Mouse (Mus musculus): Measurements from ENCODE around the gene Nebl. TPM values are rescaled to one million over a fixed set of nuclear protein-coding genes. Genes with fewer than 3 reads are reported as not detected.
A peak's percentile ranks its signal among the peaks of the same experiment; 100 is the strongest.

Gene Nebl
- polyA plus RNA-seq, 1 experiment from 2014 or later, result 9.4 TPM

DNA sequence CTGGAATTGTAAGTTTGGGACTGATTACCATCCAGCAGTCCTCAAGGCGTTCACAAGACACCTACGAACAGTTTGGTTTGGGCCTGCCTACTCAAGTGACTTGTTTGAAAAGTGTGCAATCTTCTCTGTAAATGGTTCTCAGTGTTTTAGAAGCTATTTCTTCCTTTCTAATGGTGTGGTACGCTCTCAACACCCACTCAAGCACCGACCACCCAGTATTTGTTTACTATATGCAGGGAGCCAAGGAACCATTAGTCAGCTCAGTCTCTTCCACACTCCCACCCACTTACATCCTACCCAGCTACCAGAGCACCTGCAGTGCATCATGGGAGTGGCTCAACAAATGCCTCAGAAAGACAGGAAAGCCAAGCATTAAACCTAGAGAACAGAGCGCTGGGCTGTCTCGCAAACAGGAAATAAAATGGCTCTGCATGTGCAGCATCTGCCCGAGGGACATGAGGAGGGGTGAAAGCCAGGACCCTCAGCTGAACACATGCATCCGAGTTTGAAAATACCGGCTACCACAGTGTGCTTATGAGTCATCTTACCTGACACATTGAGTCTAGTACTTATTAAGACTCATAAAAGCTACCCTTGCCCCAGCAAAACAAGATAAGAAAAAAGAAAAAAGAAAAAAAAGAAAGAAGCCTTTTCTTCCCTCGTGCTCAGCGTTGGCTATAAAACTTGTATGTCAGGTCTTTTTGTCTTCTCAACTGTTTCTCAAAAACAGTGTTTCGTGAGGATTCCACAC, 199.7 kb downstream of the Nebl start:
- Histone ChIP-seq H3K27me3 (replicated peaks; ENCODE audit: control insufficient read depth, insufficient read depth, low read length) (peaks cover 5% of the 10 kb centered on the region; the same call in 1 of the 2 replicates), H3K4me3 (ENCODE audit: low read depth, low read length) (no peak overlapping the region), H3K27ac (replicated peaks; ENCODE audit: low read depth, low read length) (no peak overlapping the region), H3K9ac (ENCODE audit: low read depth, low read length) (no peak overlapping the region), H3K9me3 (ENCODE audit: control insufficient read depth, low read length) (no peaks in the 10 kb centered on the region), H3K4me1 (ENCODE audit: control insufficient read depth, insufficient read depth, low read length) (no peaks in the 10 kb centered on the region), H3K4me2 (ENCODE audit: low read depth, low read length) (no peak overlapping the region), H3K36me3 (ENCODE audit: control insufficient read depth, insufficient read depth, low read length) (no peaks in the 10 kb centered on the region)
- DNase-seq (ENCODE audit: low spot score) (no peak), ATAC-seq (ENCODE audit: low read depth) (no peak)
- 77% methylated on average over 12 of the region's 12 CpGs for WGBS

DNA sequence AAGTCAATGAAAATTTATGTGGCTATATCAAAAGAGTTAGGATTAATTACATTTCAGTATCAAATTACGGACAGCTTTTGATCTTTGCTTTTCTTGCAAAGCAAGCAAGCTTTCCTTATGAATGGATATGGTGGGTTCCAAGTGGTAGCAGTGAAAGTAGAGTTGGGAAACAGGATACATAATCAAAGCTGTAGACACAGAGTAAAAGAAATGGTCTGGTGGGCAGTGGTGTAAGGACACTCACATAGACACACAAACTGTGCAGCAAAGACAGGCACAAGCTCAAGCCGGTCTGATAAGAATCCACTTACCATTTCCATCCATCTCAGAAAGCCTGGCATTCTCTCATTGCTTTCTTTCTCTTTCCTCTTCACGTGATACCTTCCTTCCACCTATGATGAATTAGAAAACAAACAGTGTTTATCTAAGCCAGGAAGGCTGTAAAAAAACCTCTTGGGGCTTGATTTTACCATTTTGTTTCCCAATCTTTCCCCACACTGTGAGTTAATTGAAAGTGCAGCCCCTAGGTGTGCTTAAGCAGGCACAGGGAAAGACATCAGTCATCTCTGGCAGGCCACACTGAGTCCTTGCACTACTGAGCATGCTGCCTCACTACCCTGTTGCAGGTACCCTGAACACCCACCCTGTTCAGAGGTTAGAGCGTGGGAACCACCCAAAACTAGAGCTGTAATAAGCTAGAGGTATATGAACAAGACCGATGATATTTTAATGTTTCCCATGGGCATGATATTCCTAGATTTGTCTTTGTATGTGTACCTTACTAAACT, 205.3 kb downstream of the Nebl start:
- Histone ChIP-seq H3K9me3 (ENCODE audit: control insufficient read depth, low read length) (no peaks in the 10 kb centered on the region), H3K4me1 (ENCODE audit: control insufficient read depth, insufficient read depth, low read length) (peaks cover 9% of the 10 kb centered on the region; the same call in 1 of the 2 replicates), H3K4me2 (ENCODE audit: low read depth, low read length) (no peak overlapping the region), H3K4me3 (ENCODE audit: low read depth, low read length) (no peak overlapping the region), H3K36me3 (ENCODE audit: control insufficient read depth, insufficient read depth, low read length) (no peaks in the 10 kb centered on the region), H3K9ac (ENCODE audit: low read depth, low read length) (no peak overlapping the region), H3K27ac (replicated peaks; ENCODE audit: low read depth, low read length) (no peak overlapping the region), H3K27me3 (replicated peaks; ENCODE audit: control insufficient read depth, insufficient read depth, low read length) (0 out of 2 replicates have a peak, but pooled peaks cover 5% of the 10 kb centered on the region)
- ATAC-seq (ENCODE audit: low read depth), result no peak
- 69% methylated on average over 5 of the region's 5 CpGs for WGBS
- DNase-seq (ENCODE audit: low spot score), result no peak

DNA sequence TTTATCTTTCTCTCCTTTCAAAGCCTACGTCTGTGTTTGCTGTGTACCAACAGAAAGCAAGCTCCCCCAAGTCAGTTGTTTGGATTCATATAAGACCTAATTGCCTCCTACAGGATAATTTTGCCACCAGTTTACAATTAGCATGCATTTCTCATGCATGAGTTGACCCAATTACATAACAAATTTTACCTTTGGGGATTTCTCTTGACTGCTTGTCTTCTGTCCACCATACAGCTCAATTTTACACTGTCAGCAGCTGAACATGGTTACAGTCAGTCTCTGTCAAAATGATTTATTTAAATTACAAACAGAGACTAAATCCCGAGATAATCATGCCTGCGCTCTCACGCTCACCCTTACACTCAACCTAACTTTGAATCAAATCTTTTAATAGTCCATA, 206.1 kb downstream of the Nebl start:
- H3K27ac ChIP-seq (replicated peaks; ENCODE audit: low read depth, low read length), result no peak overlapping the region
- 0 out of 2 replicates have a peak, but pooled peaks cover 5% of the 10 kb centered on the region for H3K27me3 ChIP-seq (replicated peaks; ENCODE audit: control insufficient read depth, insufficient read depth, low read length)
- WGBS, result 38% methylated on average over 4 of the region's 4 CpGs
- no peak for ATAC-seq (ENCODE audit: low read depth)
- no peak overlapping the region for H3K9ac ChIP-seq (ENCODE audit: low read depth, low read length)
- no peak overlapping the region for H3K4me2 ChIP-seq (ENCODE audit: low read depth, low read length)
- H3K4me3 ChIP-seq (ENCODE audit: low read depth, low read length), result no peak overlapping the region
- H3K36me3 ChIP-seq (ENCODE audit: control insufficient read depth, insufficient read depth, low read length), result no peaks in the 10 kb centered on the region
- H3K4me1 ChIP-seq (ENCODE audit: control insufficient read depth, insufficient read depth, low read length), result peaks cover 9% of the 10 kb centered on the region; the same call in 1 of the 2 replicates
- no peak for DNase-seq (ENCODE audit: low spot score)
- H3K9me3 ChIP-seq (ENCODE audit: control insufficient read depth, low read length), result no peaks in the 10 kb centered on the region

DNA sequence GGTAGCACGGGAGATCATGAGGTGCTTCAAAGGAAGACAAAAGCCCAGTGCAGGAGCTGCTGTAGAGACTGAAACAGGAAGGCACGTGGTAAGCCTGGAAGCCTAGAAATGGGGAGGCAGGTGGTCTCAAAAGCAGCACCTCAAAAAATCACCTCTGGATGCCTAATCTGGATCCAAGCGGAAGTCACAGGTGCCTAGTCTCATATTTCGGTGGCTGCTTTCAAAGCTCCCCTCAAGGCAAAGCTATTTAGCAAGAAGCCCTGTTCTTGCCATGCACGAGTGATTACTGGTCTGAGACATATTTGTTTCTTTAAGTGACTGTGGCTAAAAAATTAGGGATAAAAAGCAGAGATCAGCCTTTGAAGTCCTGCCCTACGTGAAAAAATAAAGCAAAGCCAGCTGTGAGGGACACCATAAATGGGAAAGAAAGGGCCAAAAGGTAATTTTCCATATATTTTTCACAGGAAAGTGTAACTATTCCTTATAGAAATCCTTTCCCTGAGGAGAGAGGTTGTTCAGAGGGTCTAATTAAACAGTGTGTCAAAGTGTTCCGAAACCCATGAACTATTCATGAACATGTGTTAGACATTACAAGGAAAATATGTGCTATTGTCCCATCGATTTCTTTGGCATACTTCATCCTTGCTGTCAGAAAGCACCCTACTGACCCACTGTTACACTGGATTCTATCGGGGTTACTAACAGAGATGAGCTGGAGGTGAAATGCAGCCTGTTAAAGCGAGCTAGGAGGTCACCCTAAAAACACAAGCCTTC, 206.9 kb downstream of the Nebl start:
- Histone ChIP-seq H3K4me3 (ENCODE audit: low read depth, low read length) (no peak overlapping the region), H3K4me1 (ENCODE audit: control insufficient read depth, insufficient read depth, low read length) (peaks cover 9% of the 10 kb centered on the region; the same call in 1 of the 2 replicates), H3K36me3 (ENCODE audit: control insufficient read depth, insufficient read depth, low read length) (no peaks in the 10 kb centered on the region), H3K9me3 (ENCODE audit: control insufficient read depth, low read length) (no peaks in the 10 kb centered on the region), H3K4me2 (ENCODE audit: low read depth, low read length) (no peak overlapping the region), H3K27ac (replicated peaks; ENCODE audit: low read depth, low read length) (no peak overlapping the region), H3K9ac (ENCODE audit: low read depth, low read length) (no peak overlapping the region), H3K27me3 (replicated peaks; ENCODE audit: control insufficient read depth, insufficient read depth, low read length) (no peaks in the 10 kb centered on the region)
- WGBS, result 18% methylated on average over 10 of the region's 10 CpGs
- no peak for ATAC-seq (ENCODE audit: low read depth)
- no peak for DNase-seq (ENCODE audit: low spot score)

DNA sequence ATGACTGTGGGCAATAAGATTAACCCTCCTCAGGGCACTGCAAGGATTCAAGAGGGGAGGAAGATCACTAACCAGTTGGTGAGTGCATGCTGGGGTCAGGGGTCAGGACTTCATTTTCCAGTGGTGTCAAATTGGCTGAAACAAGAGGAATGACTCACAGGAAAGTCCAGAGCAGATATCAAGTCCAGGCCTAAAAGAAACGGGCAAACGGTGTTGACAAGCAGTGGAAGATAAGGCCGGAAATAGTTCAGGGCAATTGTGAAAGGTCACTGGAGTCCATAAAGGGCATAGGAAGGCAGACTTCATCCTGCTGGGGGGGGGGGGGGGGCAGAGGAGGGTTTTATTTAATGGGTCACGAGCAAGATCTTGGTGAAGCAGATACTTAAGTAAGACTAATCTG, 207.5 kb downstream of the Nebl start:
- no peak overlapping the region for H3K4me3 ChIP-seq (ENCODE audit: low read depth, low read length)
- no peak overlapping the region for H3K9ac ChIP-seq (ENCODE audit: low read depth, low read length)
- H3K4me2 ChIP-seq (ENCODE audit: low read depth, low read length), result no peak overlapping the region
- no peaks in the 10 kb centered on the region for H3K27me3 ChIP-seq (replicated peaks; ENCODE audit: control insufficient read depth, insufficient read depth, low read length)
- peaks cover 9% of the 10 kb centered on the region; the same call in 1 of the 2 replicates for H3K4me1 ChIP-seq (ENCODE audit: control insufficient read depth, insufficient read depth, low read length)
- 23% methylated on average over 3 of the region's 4 CpGs for WGBS
- no peaks in the 10 kb centered on the region for H3K9me3 ChIP-seq (ENCODE audit: control insufficient read depth, low read length)
- DNase-seq (ENCODE audit: low spot score) (no peak), ATAC-seq (ENCODE audit: low read depth) (no peak)
- no peaks in the 10 kb centered on the region for H3K36me3 ChIP-seq (ENCODE audit: control insufficient read depth, insufficient read depth, low read length)
- H3K27ac ChIP-seq (replicated peaks; ENCODE audit: low read depth, low read length), result no peak overlapping the region

DNA sequence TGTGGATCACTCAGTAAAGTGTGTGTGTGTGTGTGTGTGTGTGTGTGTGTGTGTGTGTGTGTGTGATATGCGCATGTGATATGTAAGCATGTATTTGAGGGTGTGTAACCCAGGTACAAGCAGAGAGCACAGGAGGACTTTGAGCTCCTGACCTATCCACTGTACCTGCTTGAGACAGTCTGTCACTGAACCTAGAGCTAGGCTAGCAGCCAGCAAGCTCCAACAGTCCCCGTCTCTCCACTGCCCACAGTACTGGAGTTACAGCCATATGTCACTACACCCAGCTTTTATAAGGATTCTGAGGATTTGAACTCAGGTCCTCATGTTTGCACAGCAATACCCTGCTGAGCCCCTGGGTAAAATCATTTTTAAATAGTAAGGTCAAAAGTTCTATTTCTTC, 215.6 kb downstream of the Nebl start:
- no peak for ATAC-seq (ENCODE audit: low read depth)
- DNase-seq (ENCODE audit: low spot score), result no peak
- Histone ChIP-seq H3K36me3 (ENCODE audit: control insufficient read depth, insufficient read depth, low read length) (no peaks in the 10 kb centered on the region), H3K27me3 (replicated peaks; ENCODE audit: control insufficient read depth, insufficient read depth, low read length) (no peaks in the 10 kb centered on the region), H3K9me3 (ENCODE audit: control insufficient read depth, low read length) (no peaks in the 10 kb centered on the region), H3K27ac (replicated peaks; ENCODE audit: low read depth, low read length) (no peak overlapping the region), H3K4me3 (ENCODE audit: low read depth, low read length) (no peak overlapping the region), H3K4me1 (ENCODE audit: control insufficient read depth, insufficient read depth, low read length) (peaks cover 6% of the 10 kb centered on the region; the same call in 1 of the 2 replicates), H3K9ac (ENCODE audit: low read depth, low read length) (no peak overlapping the region), H3K4me2 (ENCODE audit: low read depth, low read length) (no peak overlapping the region)
- 81% methylated on average over 2 of the region's 2 CpGs for WGBS

DNA sequence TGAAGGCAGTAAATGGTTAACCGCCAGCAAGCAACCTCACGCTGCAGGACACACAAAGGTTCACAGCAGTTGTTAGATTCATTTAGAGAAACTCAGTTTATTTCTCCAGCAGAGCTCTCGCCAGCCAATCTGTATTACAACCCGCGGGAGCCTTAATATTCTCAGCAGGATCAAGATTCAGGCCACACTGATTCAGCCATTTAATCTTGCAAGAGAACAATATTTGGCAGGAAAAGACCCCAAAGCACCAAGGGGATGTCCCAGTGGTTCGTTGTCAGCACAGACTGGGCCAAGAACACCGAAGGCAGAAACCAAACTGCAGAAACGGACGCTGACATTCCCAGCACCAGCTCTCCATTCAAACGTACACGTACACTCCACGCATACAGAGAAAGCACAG, 216.5 kb downstream of the Nebl start:
- no peak overlapping the region for H3K27ac ChIP-seq (replicated peaks; ENCODE audit: low read depth, low read length)
- peak overlapping the region; percentile 23; the same call in 1 of the 2 replicates for H3K4me2 ChIP-seq (ENCODE audit: low read depth, low read length)
- no peak for ATAC-seq (ENCODE audit: low read depth)

DNA sequence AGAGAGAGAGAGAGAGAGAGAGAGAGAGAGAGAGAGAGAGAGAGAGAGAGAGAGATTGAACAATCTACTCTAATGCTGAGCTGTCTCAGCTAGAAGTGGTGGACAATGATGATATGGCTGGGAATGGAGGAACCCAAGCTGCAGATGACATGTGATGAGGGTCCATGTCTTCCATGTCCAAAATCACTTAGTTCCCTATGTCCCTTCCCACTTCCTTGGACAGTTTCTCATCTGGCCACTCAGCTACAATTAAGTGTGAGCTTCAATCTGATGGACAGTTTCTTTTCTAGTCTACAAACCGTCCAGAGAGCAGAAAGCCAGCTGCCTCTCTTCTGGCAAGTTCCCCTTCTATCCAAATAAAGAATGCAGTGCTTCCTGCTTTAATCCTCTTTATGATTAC, 221.3 kb downstream of the Nebl start:
- no peak for ATAC-seq (ENCODE audit: low read depth)
- H3K9me3 ChIP-seq (ENCODE audit: control insufficient read depth, low read length), result no peaks in the 10 kb centered on the region
- H3K9ac ChIP-seq (ENCODE audit: low read depth, low read length), result no peak overlapping the region
- no peak overlapping the region for H3K4me3 ChIP-seq (ENCODE audit: low read depth, low read length)
- H3K27ac ChIP-seq (replicated peaks; ENCODE audit: low read depth, low read length), result no peak overlapping the region
- no peak for DNase-seq (ENCODE audit: low spot score)
- H3K27me3 ChIP-seq (replicated peaks; ENCODE audit: control insufficient read depth, insufficient read depth, low read length), result no peaks in the 10 kb centered on the region
- no peak overlapping the region for H3K4me2 ChIP-seq (ENCODE audit: low read depth, low read length)
- H3K36me3 ChIP-seq (ENCODE audit: control insufficient read depth, insufficient read depth, low read length), result no peaks in the 10 kb centered on the region
- WGBS, result 41% methylated on average over 1 of the region's 1 CpGs
- peaks cover 6% of the 10 kb centered on the region; the same call in 1 of the 2 replicates for H3K4me1 ChIP-seq (ENCODE audit: control insufficient read depth, insufficient read depth, low read length)

More for the DNA sequence above, 216.5 kb downstream of the Nebl start:
- no peak overlapping the region for H3K9ac ChIP-seq (ENCODE audit: low read depth, low read length)
- no peaks in the 10 kb centered on the region for H3K9me3 ChIP-seq (ENCODE audit: control insufficient read depth, low read length)
- DNase-seq (ENCODE audit: low spot score), result peak; percentile 62
- H3K27me3 ChIP-seq (replicated peaks; ENCODE audit: control insufficient read depth, insufficient read depth, low read length), result no peaks in the 10 kb centered on the region
- no peaks in the 10 kb centered on the region for H3K36me3 ChIP-seq (ENCODE audit: control insufficient read depth, insufficient read depth, low read length)
- peaks cover 6% of the 10 kb centered on the region; the same call in 1 of the 2 replicates for H3K4me1 ChIP-seq (ENCODE audit: control insufficient read depth, insufficient read depth, low read length)
- no peak overlapping the region for H3K4me3 ChIP-seq (ENCODE audit: low read depth, low read length)
- WGBS, result 49% methylated on average over 12 of the region's 12 CpGs
